Mouse (Mus musculus) spleen, adult 2 months (tissue): ENCODE results near the gene Mrpl48.

Source experiments
- CTCF ChIP-seq: fragments of 200-500 bp; IDR thresholded peaks from 2 replicates; pipeline ENCODE4 v1.5.1; 2011; ENCODE audit warnings: mild to moderate bottlenecking, inconsistent platforms; ENCODE audit not compliant: insufficient read depth, insufficient read length, insufficient replicate concordance; ENCODE audit errors: extremely low read depth
- POLR2A ChIP-seq: fragments of 200-500 bp; IDR thresholded peaks from 2 replicates; pipeline ENCODE4 v1.6.1; 2011; ENCODE audit warnings: low read depth, low read length, inconsistent platforms

GRCm38 (mm10) chr7:100537519-100537902 is 70.6 kb downstream of the Mrpl48 start:
- no peak for TF ChIP-seq CTCF
- TF ChIP-seq POLR2A, result no peak
